Mouse (Mus musculus) granulocyte monocyte progenitor cell, adult 5-6 weeks (primary cell): Measurements from ENCODE around the gene Prg3. TPM values are rescaled to one million over a fixed set of nuclear protein-coding genes. Genes with fewer than 3 reads are reported as not detected.

Source experiments
- ATAC-seq: replicated peaks from 2 replicates; pipeline ENCODE4 v1.8.0; 2016; ENCODE audit warnings: mild to moderate bottlenecking, moderate TSS enrichment, inconsistent platforms; ENCODE audit not compliant: poor library complexity, severe bottlenecking
- total RNA-seq, 2 experiments: library from RNA; stranded (forward) in 1 of 2; stranded (reverse) in 1 of 2; fragments of 200-712, 200-1000 nt in 1 of 2; fragments of >200 nt in 1 of 2; fragmentation: Nextera tagmentation in 1 of 2; gene quantifications; 2 replicates each; pipeline ENCODE4 v1.2.3; 2014 to 2017

Gene Prg3
- total RNA-seq (2014; fragmentation: Nextera tagmentation) (7.6 and 17.0 TPM in 2 replicates), total RNA-seq (2017) (10.5 and 16.0 TPM in 2 replicates)

- peak; percentile 99 for ATAC-seq
These were observed at the start of gene Prg3 for GRCm38 (mm10) chr2:84987930-84988329. Gene Prg3 (plus strand): TSS chr2:84988215.

GRCm38 (mm10) chr2:84938249-84938946, 49.6 kb upstream of the Prg3 start:
- ATAC-seq = peak; percentile 52

- ATAC-seq = no peak
These were observed 48.7 kb upstream of the Prg3 start for GRCm38 (mm10) chr2:84939306-84939705.

- ATAC-seq = no peak
These were observed 48.3 kb upstream of the Prg3 start for GRCm38 (mm10) chr2:84939711-84940110.

- peak; percentile 40 for ATAC-seq
These were observed 46.7 kb upstream of the Prg3 start for GRCm38 (mm10) chr2:84941332-84941731.

- no peak for ATAC-seq
These were observed 46.2 kb upstream of the Prg3 start for GRCm38 (mm10) chr2:84941795-84942194.

- ATAC-seq = no peak
These were observed 40.8 kb upstream of the Prg3 start for GRCm38 (mm10) chr2:84947154-84947771.

- no peak for ATAC-seq
These were observed 39.8 kb upstream of the Prg3 start for GRCm38 (mm10) chr2:84948252-84948651.

- ATAC-seq = no peak
These were observed 39.3 kb upstream of the Prg3 start for GRCm38 (mm10) chr2:84948721-84949120.

- no peak for ATAC-seq
These were observed 37.0 kb upstream of the Prg3 start for GRCm38 (mm10) chr2:84951027-84951426.

GRCm38 (mm10) chr2:84952251-84952650, 35.8 kb upstream of the Prg3 start:
- ATAC-seq = no peak

- ATAC-seq = no peak
These were observed 35.3 kb upstream of the Prg3 start for GRCm38 (mm10) chr2:84952693-84953092.

GRCm38 (mm10) chr2:84955435-84955834, 32.6 kb upstream of the Prg3 start:
- ATAC-seq = no peak

- peak; percentile 95 for ATAC-seq
These were observed 31.7 kb upstream of the Prg3 start for GRCm38 (mm10) chr2:84956274-84956673.

- no peak for ATAC-seq
These were observed 29.3 kb upstream of the Prg3 start for GRCm38 (mm10) chr2:84958588-84959264.

- no peak for ATAC-seq
These were observed 26.7 kb upstream of the Prg3 start for GRCm38 (mm10) chr2:84961300-84961699.

- no peak for ATAC-seq
These were observed 26.1 kb upstream of the Prg3 start for GRCm38 (mm10) chr2:84961901-84962300.

- no peak for ATAC-seq
These were observed 25.0 kb upstream of the Prg3 start for GRCm38 (mm10) chr2:84962906-84963507.

- no peak for ATAC-seq
These were observed 23.8 kb upstream of the Prg3 start for GRCm38 (mm10) chr2:84964111-84964801.

- peak; percentile 98 for ATAC-seq
These were observed 20.6 kb upstream of the Prg3 start for GRCm38 (mm10) chr2:84967318-84967991.
